Mouse (Mus musculus): Measurements from ENCODE around the gene Pdzd7. TPM values are rescaled to one million over a fixed set of nuclear protein-coding genes. Genes with fewer than 3 reads are reported as not detected.
"Not testable (repeated sequence)": the region's sequence is repeated elsewhere in the genome, so short reads cannot be mapped to it uniquely, and the experiment has no call there.

Gene Pdzd7
- polyA plus RNA-seq, 1 experiment from 2014 or later: not detected

- DNase-seq: no peak
- no peak overlapping the region for H3K27ac ChIP-seq
- peaks cover 30% of the 10 kb centered on the region for H3K4me1 ChIP-seq (replicated peaks)
- no peak overlapping the region for H3K4me2 ChIP-seq
- H3K4me3 ChIP-seq (replicated peaks): no peak overlapping the region
- ATAC-seq (ENCODE audit: low read depth): no peak
- peaks cover 76% of the 10 kb centered on the region for H3K27me3 ChIP-seq
- no peaks in the 10 kb centered on the region for H3K36me3 ChIP-seq
- no peaks in the 10 kb centered on the region for H3K9me3 ChIP-seq (replicated peaks)
- 56% methylated on average over 11 of the region's 11 CpGs for WGBS (ENCODE audit: insufficient replicate concordance)
- H3K9ac ChIP-seq: no peak overlapping the region
These were observed 1.1 kb downstream of the Pdzd7 start for GRCm38 (mm10) chr19:45044389-45044927.

- H3K36me3 ChIP-seq: no peaks in the 10 kb centered on the region
- H3K27me3 ChIP-seq: peaks cover 72% of the 10 kb centered on the region
- DNase-seq (no peak), ATAC-seq (ENCODE audit: low read depth) (no peak)
- no peak overlapping the region for H3K4me2 ChIP-seq
- H3K9ac ChIP-seq: no peak overlapping the region
- H3K4me1 ChIP-seq (replicated peaks): no peaks in the 10 kb centered on the region
- no peak overlapping the region for H3K4me3 ChIP-seq (replicated peaks)
- H3K27ac ChIP-seq: no peak overlapping the region
- no peaks in the 10 kb centered on the region for H3K9me3 ChIP-seq (replicated peaks)
- WGBS (ENCODE audit: insufficient replicate concordance): 37% methylated on average over 13 of the region's 13 CpGs
These were observed 5.3 kb downstream of the Pdzd7 start for GRCm38 (mm10) chr19:45040214-45040613.

- DNase-seq; H3K4me1 ChIP-seq (replicated peaks); ATAC-seq (ENCODE audit: low read depth); H3K27ac ChIP-seq; H3K9ac ChIP-seq; H3K4me2 ChIP-seq; H3K4me3 ChIP-seq (replicated peaks); H3K36me3 ChIP-seq; H3K9me3 ChIP-seq (replicated peaks): not testable (repeated sequence)
- peaks cover 52% of the 10 kb centered on the region for H3K27me3 ChIP-seq
- 75% methylated on average over 7 of the region's 7 CpGs for WGBS (ENCODE audit: insufficient replicate concordance)
These were observed 7.3 kb downstream of the Pdzd7 start for GRCm38 (mm10) chr19:45038198-45038597.

- DNase-seq (peak; percentile 47), ATAC-seq (ENCODE audit: low read depth) (peak; percentile 47; the same call in 1 of the 2 replicates)
- H3K9ac ChIP-seq: no peak overlapping the region
- H3K9me3 ChIP-seq (replicated peaks): no peaks in the 10 kb centered on the region
- no peak overlapping the region for H3K4me3 ChIP-seq (replicated peaks)
- no peak overlapping the region for H3K4me2 ChIP-seq
- H3K36me3 ChIP-seq: no peaks in the 10 kb centered on the region
- no peaks in the 10 kb centered on the region for H3K4me1 ChIP-seq (replicated peaks)
- 34% methylated on average over 16 of the region's 16 CpGs for WGBS (ENCODE audit: insufficient replicate concordance)
- no peak overlapping the region for H3K27ac ChIP-seq
- peaks cover 39% of the 10 kb centered on the region for H3K27me3 ChIP-seq
These were observed 8.7 kb downstream of the Pdzd7 start for GRCm38 (mm10) chr19:45036867-45037266.

GRCm38 (mm10) chr19:45032570-45033332 is 12.8 kb downstream of the Pdzd7 start:
- H3K36me3 ChIP-seq: no peaks in the 10 kb centered on the region
- H3K9me3 ChIP-seq (replicated peaks): no peaks in the 10 kb centered on the region
- peaks cover 17% of the 10 kb centered on the region for H3K4me1 ChIP-seq (replicated peaks)
- H3K27ac ChIP-seq: no peak overlapping the region
- WGBS (ENCODE audit: insufficient replicate concordance): 57% methylated on average over 17 of the region's 17 CpGs
- no peak overlapping the region for H3K9ac ChIP-seq
- ATAC-seq (ENCODE audit: low read depth): no peak
- H3K4me2 ChIP-seq: no peak overlapping the region
- H3K27me3 ChIP-seq: peaks cover 10% of the 10 kb centered on the region; the same call in 1 of the 2 replicates
- H3K4me3 ChIP-seq (replicated peaks): no peak overlapping the region
- no peak for DNase-seq

- Histone ChIP-seq H3K4me1 (replicated peaks) (peaks cover 17% of the 10 kb centered on the region), H3K9me3 (replicated peaks) (no peaks in the 10 kb centered on the region), H3K27ac (no peak overlapping the region), H3K4me3 (replicated peaks) (no peak overlapping the region), H3K27me3 (peaks cover 8% of the 10 kb centered on the region; the same call in 1 of the 2 replicates), H3K9ac (no peak overlapping the region), H3K4me2 (no peak overlapping the region), H3K36me3 (0 out of 2 replicates have a peak, but pooled peaks cover 3% of the 10 kb centered on the region)
- no peak for DNase-seq
- 30% methylated on average over 4 of the region's 4 CpGs for WGBS (ENCODE audit: insufficient replicate concordance)
- 0 out of 2 replicates have a peak, but pooled peaks have one; percentile 9 for ATAC-seq (ENCODE audit: low read depth)
These were observed 13.7 kb downstream of the Pdzd7 start for GRCm38 (mm10) chr19:45031780-45032179.

GRCm38 (mm10) chr19:45030746-45031693 is 14.5 kb downstream of the Pdzd7 start:
- H3K4me3 ChIP-seq (replicated peaks): peak overlapping the region; percentile 30; the same call in 1 of the 2 replicates
- peak; percentile 57 for DNase-seq
- 36% methylated on average over 20 of the region's 20 CpGs for WGBS (ENCODE audit: insufficient replicate concordance)

GRCm38 (mm10) chr19:45030111-45030510 is 15.4 kb downstream of the Pdzd7 start:
- Histone ChIP-seq H3K27me3 (no peaks in the 10 kb centered on the region), H3K36me3 (peaks cover 19% of the 10 kb centered on the region), H3K9ac (no peak overlapping the region), H3K4me1 (replicated peaks) (peaks cover 17% of the 10 kb centered on the region), H3K4me2 (peak overlapping the region; percentile 54), H3K4me3 (replicated peaks) (no peak overlapping the region), H3K9me3 (replicated peaks) (no peaks in the 10 kb centered on the region), H3K27ac (no peak overlapping the region)
- WGBS (ENCODE audit: insufficient replicate concordance): 16% methylated on average over 8 of the region's 8 CpGs
- no peak for DNase-seq
- 0 out of 2 replicates have a peak, but pooled peaks have one; percentile 27 for ATAC-seq (ENCODE audit: low read depth)

More at GRCm38 (mm10) chr19:45030746-45031693, 14.5 kb downstream of the Pdzd7 start:
- H3K9me3 ChIP-seq (replicated peaks): no peaks in the 10 kb centered on the region
- H3K27me3 ChIP-seq: 0 out of 2 replicates have a peak, but pooled peaks cover 1% of the 10 kb centered on the region
- H3K27ac ChIP-seq: no peak overlapping the region
- H3K36me3 ChIP-seq: peaks cover 10% of the 10 kb centered on the region
- 0 out of 2 replicates have a peak, but pooled peaks have one; percentile 20 for ATAC-seq (ENCODE audit: low read depth)
- H3K4me1 ChIP-seq (replicated peaks): peaks cover 17% of the 10 kb centered on the region
- H3K9ac ChIP-seq: no peak overlapping the region
- peak overlapping the region; percentile 54 for H3K4me2 ChIP-seq

- DNase-seq (no peak), ATAC-seq (ENCODE audit: low read depth) (no peak)
- WGBS (ENCODE audit: insufficient replicate concordance): 55% methylated on average over 7 of the region's 9 CpGs
- no peaks in the 10 kb centered on the region for H3K9me3 ChIP-seq (replicated peaks)
- H3K4me1 ChIP-seq (replicated peaks): peaks cover 17% of the 10 kb centered on the region
- H3K27ac ChIP-seq: no peak overlapping the region
- H3K9ac ChIP-seq: no peak overlapping the region
- no peak overlapping the region for H3K4me3 ChIP-seq (replicated peaks)
- H3K27me3 ChIP-seq: no peaks in the 10 kb centered on the region
- peaks cover 23% of the 10 kb centered on the region for H3K36me3 ChIP-seq
- H3K4me2 ChIP-seq: no peak overlapping the region
These were observed 15.9 kb downstream of the Pdzd7 start for GRCm38 (mm10) chr19:45029571-45029970.

- Histone ChIP-seq H3K36me3 (peaks cover 24% of the 10 kb centered on the region), H3K4me1 (replicated peaks) (peaks cover 23% of the 10 kb centered on the region), H3K27ac (no peak overlapping the region), H3K27me3 (no peaks in the 10 kb centered on the region), H3K9ac (no peak overlapping the region), H3K4me3 (replicated peaks) (no peak overlapping the region), H3K9me3 (replicated peaks) (no peaks in the 10 kb centered on the region), H3K4me2 (no peak overlapping the region)
- WGBS (ENCODE audit: insufficient replicate concordance): 64% methylated on average over 19 of the region's 19 CpGs
- ATAC-seq (ENCODE audit: low read depth): no peak
- DNase-seq: no peak
These were observed 16.8 kb downstream of the Pdzd7 start for GRCm38 (mm10) chr19:45028746-45029145.

- Histone ChIP-seq H3K27me3 (no peaks in the 10 kb centered on the region), H3K4me3 (replicated peaks) (no peak overlapping the region), H3K4me2 (no peak overlapping the region), H3K36me3 (peaks cover 29% of the 10 kb centered on the region), H3K9me3 (replicated peaks) (no peaks in the 10 kb centered on the region), H3K4me1 (replicated peaks) (peaks cover 26% of the 10 kb centered on the region), H3K27ac (no peak overlapping the region), H3K9ac (no peak overlapping the region)
- WGBS (ENCODE audit: insufficient replicate concordance): 84% methylated on average over 6 of the region's 6 CpGs
- DNase-seq (no peak), ATAC-seq (ENCODE audit: low read depth) (no peak)
These were observed 17.7 kb downstream of the Pdzd7 start for GRCm38 (mm10) chr19:45027848-45028247.

Measured in liver, embryonic 13.5 days (tissue).